Mouse (Mus musculus) stomach, postnatal 0 days (tissue): ENCODE results near the gene Wdr89. TPM values are rescaled to one million over a fixed set of nuclear protein-coding genes. Genes with fewer than 3 reads are reported as not detected.

Experiments
- ATAC-seq: fragments of 200-750 bp; cut with Nextera tagmentation; 2 replicates; pipeline ENCODE4 v1.8.0; 2017; ENCODE audit not compliant: low FRiP score, low TSS enrichment
- DNase-seq: peaks from one replicate; pipeline ENCODE4 v3.0.0-alpha.2; 2016; ENCODE audit warnings: low spot score
- H3K27ac ChIP-seq: fragments of 300-500 bp; sonication (generic); replicated peaks from 2 replicates; pipeline ENCODE4 v1.5.1; 2014; ENCODE audit warnings: mild to moderate bottlenecking, control low read depth
- H3K27me3 ChIP-seq: fragments of 300-500 bp; sonication (generic); 2 replicates; pipeline ENCODE4 v1.6.1; 2014; ENCODE audit warnings: low read length; ENCODE audit not compliant: control insufficient read depth, insufficient read depth
- H3K36me3 ChIP-seq: fragments of 300-500 bp; sonication (generic); 2 replicates; pipeline ENCODE4 v1.6.1; 2014; ENCODE audit warnings: low read length, mixed read lengths; ENCODE audit not compliant: control insufficient read depth, insufficient read depth
- H3K4me1 ChIP-seq: fragments of 300-500 bp; sonication (generic); replicated peaks from 2 replicates; pipeline ENCODE4 v1.6.1; 2014; ENCODE audit warnings: antibody characterized with exemption; ENCODE audit not compliant: control insufficient read depth, insufficient read depth
- H3K4me2 ChIP-seq: fragments of 300-500 bp; sonication (generic); replicated peaks from 2 replicates; pipeline ENCODE4 v1.6.1; 2014; ENCODE audit warnings: low read depth, mild to moderate bottlenecking, control low read depth, moderate library complexity
- H3K4me3 ChIP-seq: fragments of 300-500 bp; sonication (generic); 2 replicates; pipeline ENCODE4 v1.5.1; 2014; ENCODE audit warnings: low read depth, low read length, control low read depth
- H3K9ac ChIP-seq: fragments of 300-500 bp; sonication (generic); 2 replicates; pipeline ENCODE4 v1.6.1; 2014; ENCODE audit warnings: mild to moderate bottlenecking, low read length, control low read depth, mixed read lengths
- H3K9me3 ChIP-seq: fragments of 300-500 bp; sonication (generic); 2 replicates; pipeline ENCODE4 v1.6.1; 2016; ENCODE audit warnings: low read length; ENCODE audit not compliant: control insufficient read depth
- CTCF ChIP-seq: IDR thresholded peaks from 2 replicates; pipeline ENCODE4 v1.5.1; 2016; ENCODE audit warnings: antibody characterized with exemption, low read depth, mild to moderate bottlenecking, moderate library complexity
- EP300 ChIP-seq: optimal IDR thresholded peaks from 2 replicates; pipeline ENCODE3; 2016; ENCODE audit warnings: antibody characterized with exemption
- WGBS: fragments of 180-500 bp; shearing (Covaris S2); extraction: QIAGEN DNeasy Blood & Tissue Kit; methylation state at CpG from one replicate; pipeline ENCODE4 v1.1.7; 2014; 5-methylcytosine and 5-hydroxymethylcytosine counted together
- polyA plus RNA-seq: library from polyadenylated mRNA; unstranded; fragments of >200 nt; fragmentation: Nextera tagmentation; extraction: Ambion mirVana; gene quantifications from 2 replicates; pipeline ENCODE4 v1.2.1, GENCODE M21; 2015

The Wdr89 gene
- polyA plus RNA-seq, 1 experiment from 2014 or later: 6.1 TPM

GRCm38 (mm10) chr12:75587501-75587900 is 81.8 kb downstream of the Wdr89 start:
- ATAC-seq (no peak), DNase-seq (no peak)
- TF ChIP-seq EP300: no peak
- TF ChIP-seq CTCF: peak; percentile 27
- Histone ChIP-seq H3K4me3 (no peak overlapping the region), H3K9me3 (no peaks in the 10 kb centered on the region), H3K9ac (no peak overlapping the region), H3K4me2 (no peak overlapping the region), H3K27ac (no peak overlapping the region), H3K4me1 (no peaks in the 10 kb centered on the region), H3K27me3 (no peaks in the 10 kb centered on the region), H3K36me3 (0 out of 2 replicates have a peak, but pooled peaks cover 2% of the 10 kb centered on the region)

GRCm38 (mm10) chr12:75583776-75584175 is 85.6 kb downstream of the Wdr89 start:
- H3K4me2 ChIP-seq: no peak overlapping the region
- H3K9me3 ChIP-seq: no peaks in the 10 kb centered on the region
- DNase-seq: no peak
- TF ChIP-seq CTCF (no peak), EP300 (no peak)
- ATAC-seq: no peak
- no peaks in the 10 kb centered on the region for H3K4me1 ChIP-seq
- peaks cover 2% of the 10 kb centered on the region; the same call in 1 of the 2 replicates for H3K36me3 ChIP-seq
- H3K27ac ChIP-seq: no peak overlapping the region
- no peak overlapping the region for H3K4me3 ChIP-seq
- WGBS: 62% methylated on average over 3 of the region's 3 CpGs
- H3K9ac ChIP-seq: no peak overlapping the region
- no peaks in the 10 kb centered on the region for H3K27me3 ChIP-seq

Other genes starting within 250 kb of the Wdr89 start
- 8.3 and 8.9 TPM in 2 replicates for gene Ppp2r5e, start 73.3 kb downstream of the Wdr89 start, polyA plus RNA-seq
- 31.8 and 35.7 TPM in 2 replicates for gene Sgpp1, start 66.2 kb upstream of the Wdr89 start, polyA plus RNA-seq
- gene Syne2, start 148.6 kb upstream of the Wdr89 start, polyA plus RNA-seq: 13.7 and 16.1 TPM in 2 replicates